Mouse (Mus musculus): ENCODE data around the gene Slc9a3.

DNA sequence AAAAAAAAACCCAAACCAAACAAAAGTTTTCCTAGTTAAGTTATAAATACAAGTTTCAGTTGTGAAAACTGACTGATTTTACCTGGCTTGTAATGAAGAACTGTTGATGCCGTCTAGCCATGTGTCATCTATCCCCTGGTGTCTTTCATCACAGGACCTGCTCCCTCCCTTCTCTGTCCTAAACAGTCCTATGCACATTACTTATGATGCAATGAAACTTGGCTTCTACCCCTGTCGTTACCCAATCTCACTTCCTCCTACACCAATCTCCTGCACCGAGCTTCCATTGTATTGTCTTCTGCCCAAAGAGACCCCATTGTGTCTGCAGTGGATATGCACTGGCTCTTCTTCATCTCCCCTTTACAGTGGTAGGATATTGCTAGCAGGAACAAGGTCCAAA, 31.0 kb upstream of the Slc9a3 start:
- TF ChIP-seq CTCF (IDR thresholded peaks at IDR 0.05; ENCODE audit: low read depth, low read length) (no peak), GATA1 (IDR thresholded peaks at IDR 0.05; ENCODE audit: borderline replicate concordance, low read length) (no peak)
